Mouse (Mus musculus) midbrain, embryonic 14.5 days (tissue): Measurements from ENCODE around the gene Cysrt1. TPM values are rescaled to one million over a fixed set of nuclear protein-coding genes. Genes with fewer than 3 reads are reported as not detected.

Source experiments
- ATAC-seq: fragments of 200-750 bp; cut with Nextera tagmentation; 2 replicates; pipeline ENCODE4 v1.8.0; 2017; ENCODE audit warnings: moderate number of reproducible peaks, moderate library complexity; ENCODE audit not compliant: low FRiP score, low TSS enrichment
- DNase-seq: peaks from one replicate; pipeline ENCODE4 v3.0.0-alpha.2; 2015
- H3K27ac ChIP-seq: fragments of 300-500 bp; sonication (generic); replicated peaks from 2 replicates; pipeline ENCODE4 v1.5.1; 2014; ENCODE audit warnings: mild to moderate bottlenecking, low read depth, low read length, moderate library complexity
- H3K27me3 ChIP-seq: fragments of 300-500 bp; sonication (generic); 2 replicates; pipeline ENCODE4 v1.6.1; 2014; ENCODE audit warnings: low read length, control low read depth, mixed read lengths; ENCODE audit not compliant: control insufficient read depth, insufficient read depth
- H3K36me3 ChIP-seq: fragments of 300-500 bp; sonication (generic); 2 replicates; pipeline ENCODE4 v1.6.1; 2014; ENCODE audit warnings: low read length, control low read depth; ENCODE audit not compliant: control insufficient read depth, insufficient read depth
- H3K4me1 ChIP-seq: fragments of 300-500 bp; sonication (generic); 2 replicates; pipeline ENCODE4 v1.6.1; 2014; ENCODE audit warnings: mild to moderate bottlenecking, antibody characterized with exemption, low read length, control low read depth; ENCODE audit not compliant: control insufficient read depth, insufficient read depth
- H3K4me2 ChIP-seq: fragments of 300-500 bp; sonication (generic); 2 replicates; pipeline ENCODE4 v1.6.1; 2014; ENCODE audit warnings: mild to moderate bottlenecking, low read length, moderate library complexity
- H3K4me3 ChIP-seq: fragments of 300-500 bp; sonication (generic); replicated peaks from 2 replicates; pipeline ENCODE4 v1.5.1; 2014; ENCODE audit warnings: low read depth, low read length
- H3K9ac ChIP-seq: fragments of 300-500 bp; sonication (generic); replicated peaks from 2 replicates; pipeline ENCODE4 v1.6.1; 2014; ENCODE audit warnings: mild to moderate bottlenecking, low read length, moderate library complexity
- H3K9me3 ChIP-seq: fragments of 300-500 bp; sonication (generic); 2 replicates; pipeline ENCODE4 v1.6.1; 2016; ENCODE audit warnings: low read length, control low read depth, mixed read lengths; ENCODE audit not compliant: control insufficient read depth
- WGBS: fragments of 180-500 bp; shearing (Covaris S2); extraction: QIAGEN DNeasy Blood & Tissue Kit; methylation state at CpG from one replicate; pipeline ENCODE4 v1.1.7; 2014; 5-methylcytosine and 5-hydroxymethylcytosine counted together
- polyA plus RNA-seq: library from polyadenylated mRNA; unstranded; fragments of >200 nt; fragmentation: Nextera tagmentation; extraction: Ambion mirVana; gene quantifications from 2 replicates; pipeline ENCODE4 v1.2.1, GENCODE M21; 2014

Gene Cysrt1
- polyA plus RNA-seq, 1 experiment from 2014 or later: not detected

DNA sequence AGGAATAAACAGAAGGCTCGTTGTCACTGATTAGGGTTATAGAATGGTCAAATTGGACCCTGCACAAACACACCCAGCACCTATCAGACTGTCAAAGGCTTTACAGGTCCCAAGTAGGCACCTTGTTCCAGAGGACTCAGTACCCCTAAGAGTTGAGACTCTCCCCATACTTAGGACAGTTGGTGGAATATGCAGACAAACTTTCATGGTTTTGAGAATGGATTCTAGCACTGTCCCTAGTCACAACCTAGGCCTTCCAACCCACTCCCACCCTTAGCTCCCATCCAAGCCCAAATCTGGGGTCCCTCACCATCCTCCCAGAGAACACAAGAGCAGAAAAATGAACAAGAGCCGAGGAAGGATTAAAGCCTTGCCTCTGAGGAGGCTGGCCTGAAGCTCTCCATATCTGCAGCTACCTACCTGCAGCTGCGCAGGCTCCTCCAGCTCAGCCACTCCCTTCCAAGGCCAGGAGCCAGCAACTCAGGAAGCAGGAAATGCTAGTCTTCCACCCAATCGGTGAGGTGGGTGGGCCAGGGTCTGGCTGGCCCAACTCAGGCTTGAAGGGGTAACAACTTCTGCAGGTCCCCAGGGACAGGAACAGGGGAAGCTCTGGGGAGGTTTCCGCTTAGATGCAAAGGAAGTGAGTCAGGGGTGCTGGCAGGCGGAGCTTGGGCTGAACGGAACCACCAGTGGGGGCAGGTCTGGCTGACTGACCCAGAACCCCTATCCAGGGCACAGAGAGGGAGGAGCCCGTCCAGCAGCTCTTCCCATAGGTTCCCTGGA, 45.9 kb downstream of the Cysrt1 start, which contains the start of gene Tor4a:
Tor4a (minus strand) TSS at position 715 of the 783 bp plus-strand sequence.
- 15% methylated on average over 8 of the region's 8 CpGs for WGBS
- H3K9me3 ChIP-seq: no peaks in the 10 kb centered on the region
- ATAC-seq (no peak), DNase-seq (no peak)
- H3K36me3 ChIP-seq: peaks cover 33% of the 10 kb centered on the region
- no peaks in the 10 kb centered on the region for H3K4me1 ChIP-seq
- H3K4me2 ChIP-seq: 0 out of 2 replicates have a peak within 1 kb of the TSS, but pooled peaks have one; percentile 4
- H3K27ac ChIP-seq: no peak within 1 kb of the TSS
- peaks cover 20% of the 10 kb centered on the region for H3K27me3 ChIP-seq
- 0 out of 2 replicates have a peak within 1 kb of the TSS, but pooled peaks have one; percentile 5 for H3K4me3 ChIP-seq
- no peak within 1 kb of the TSS for H3K9ac ChIP-seq

DNA sequence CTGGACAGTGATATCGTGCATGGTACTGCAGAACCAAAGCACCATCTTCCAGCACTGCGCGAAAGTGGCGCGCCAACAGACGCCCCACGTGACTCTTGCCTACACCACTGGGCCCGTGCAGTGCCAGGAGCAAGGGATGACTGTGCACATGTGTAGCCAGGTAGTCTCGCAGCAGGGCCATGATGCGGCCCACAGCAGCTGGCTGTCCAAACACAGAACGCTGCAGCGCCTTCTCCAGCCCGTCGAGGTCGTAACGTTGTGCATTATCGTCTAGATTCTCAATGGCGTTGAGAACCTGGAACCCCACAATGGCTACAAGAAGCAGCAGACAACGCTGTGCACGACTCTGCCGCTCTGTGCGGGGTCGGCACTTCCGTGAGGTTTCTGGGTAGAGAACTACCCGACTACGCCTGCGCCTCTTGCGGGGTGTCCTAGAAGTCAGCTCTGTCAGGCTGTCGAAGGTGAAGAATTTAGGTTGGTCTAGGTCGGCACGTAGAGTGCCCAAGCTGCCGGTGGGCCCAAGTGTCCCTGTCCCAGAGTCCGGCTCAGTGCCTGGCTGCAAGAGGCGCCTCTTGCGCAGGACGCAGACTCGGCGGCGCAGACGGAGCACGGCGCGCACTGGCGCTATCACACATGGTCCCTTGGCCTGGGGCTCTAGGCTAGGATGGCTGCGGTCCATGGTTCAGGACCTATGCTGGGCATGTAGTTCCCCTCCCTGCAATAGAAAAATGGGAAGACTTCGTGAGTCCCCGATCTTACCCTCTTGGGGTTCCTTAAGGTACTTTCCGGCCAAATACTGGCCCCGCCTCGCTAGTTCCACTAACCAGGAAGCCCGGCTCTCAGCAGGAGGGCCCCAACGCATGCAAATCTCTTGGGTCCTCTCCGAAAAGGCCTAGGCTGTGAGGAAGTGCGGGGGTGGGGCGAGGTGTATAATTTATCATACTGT, 46.8 kb downstream of the Cysrt1 start:
- H3K9ac ChIP-seq: no peak overlapping the region
- H3K27me3 ChIP-seq: peaks cover 20% of the 10 kb centered on the region
- 20% methylated on average over 55 of the region's 55 CpGs for WGBS
- no peaks in the 10 kb centered on the region for H3K4me1 ChIP-seq
- H3K9me3 ChIP-seq: no peaks in the 10 kb centered on the region
- H3K27ac ChIP-seq: no peak overlapping the region
- H3K4me3 ChIP-seq: 0 out of 2 replicates have a peak overlapping the region, but pooled peaks have one; percentile 5
- ATAC-seq: no peak
- H3K4me2 ChIP-seq: 0 out of 2 replicates have a peak overlapping the region, but pooled peaks have one; percentile 4
- peaks cover 24% of the 10 kb centered on the region for H3K36me3 ChIP-seq
- no peak for DNase-seq

DNA sequence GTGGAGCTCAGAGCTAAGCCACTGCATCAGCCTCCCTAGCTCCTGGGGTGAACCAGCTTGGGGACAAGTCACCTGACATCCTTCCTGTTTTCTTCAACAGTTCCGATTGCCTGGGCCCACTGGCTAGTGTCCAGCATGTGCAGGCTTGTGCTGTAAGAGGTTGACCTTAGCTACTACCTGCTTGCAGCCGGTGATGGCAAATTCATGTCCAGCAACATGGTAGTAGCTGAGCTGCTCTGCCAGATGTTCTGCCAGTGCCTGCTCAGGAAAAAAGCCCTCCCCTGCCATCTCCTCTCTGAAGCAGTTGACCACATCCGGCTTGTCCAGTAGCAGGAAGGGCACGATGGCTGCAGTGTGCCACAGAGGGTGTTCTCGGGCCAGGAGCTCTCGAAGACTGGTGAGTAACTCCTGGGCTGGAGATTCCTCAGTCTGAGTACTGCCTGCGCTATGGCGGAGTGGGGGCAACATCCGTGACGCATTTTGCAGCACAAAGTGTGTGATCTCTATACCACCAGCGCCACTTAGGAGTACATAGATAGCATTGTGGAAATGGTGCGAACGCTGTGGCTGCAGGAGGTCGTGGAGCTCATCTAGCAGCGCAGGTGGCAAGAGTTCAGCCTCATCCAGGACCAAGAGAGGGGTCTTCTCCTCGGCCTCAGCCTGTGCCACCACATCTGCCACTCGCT, 47.6 kb downstream of the Cysrt1 start:
- peaks cover 16% of the 10 kb centered on the region for H3K36me3 ChIP-seq
- H3K9me3 ChIP-seq: no peaks in the 10 kb centered on the region
- ATAC-seq (no peak), DNase-seq (no peak)
- 86% methylated on average over 17 of the region's 17 CpGs for WGBS
- H3K4me3 ChIP-seq: no peak overlapping the region
- H3K9ac ChIP-seq: no peak overlapping the region
- peaks cover 20% of the 10 kb centered on the region for H3K27me3 ChIP-seq
- no peak overlapping the region for H3K4me2 ChIP-seq
- H3K4me1 ChIP-seq: no peaks in the 10 kb centered on the region
- no peak overlapping the region for H3K27ac ChIP-seq

DNA sequence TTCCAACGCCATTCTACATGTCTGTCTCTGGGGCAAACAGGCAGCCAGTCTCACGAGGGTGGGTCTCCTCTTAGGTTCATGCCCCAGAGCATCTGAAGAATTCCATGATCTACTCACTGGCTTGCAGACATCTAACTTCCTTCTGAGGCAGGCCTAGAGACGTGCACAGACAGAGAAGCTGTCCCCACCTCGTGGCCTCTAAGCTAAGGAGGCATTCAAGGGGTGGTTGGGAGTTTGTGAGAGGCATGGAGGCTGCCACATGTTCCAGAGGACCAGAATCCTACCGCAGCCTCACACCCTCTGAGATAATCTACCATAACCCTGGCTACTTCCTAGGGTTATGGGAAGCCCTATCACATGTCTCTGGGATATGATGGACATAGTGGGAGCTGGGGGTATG, 48.2 kb downstream of the Cysrt1 start:
- ATAC-seq: no peak

DNA sequence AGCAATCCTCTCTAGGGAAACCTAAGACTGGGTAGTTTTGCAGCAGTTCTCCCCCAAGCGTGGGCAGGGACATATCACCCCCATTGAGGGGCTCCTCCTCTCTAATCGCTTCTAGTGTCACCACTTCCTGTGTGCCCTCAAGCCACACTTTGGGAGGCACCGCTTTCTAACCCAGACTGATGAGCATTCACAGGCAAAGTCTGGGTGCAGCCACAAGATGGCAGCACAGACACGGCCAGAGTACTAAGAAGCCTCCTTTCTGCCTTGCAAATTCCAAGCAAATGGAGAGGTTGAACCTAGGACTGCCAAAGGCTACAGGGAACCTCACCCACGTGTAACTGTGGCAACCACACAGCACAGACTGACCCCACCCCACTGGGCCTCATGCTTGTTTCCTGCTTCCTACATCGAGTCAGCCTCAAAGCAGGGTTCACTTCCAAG, 48.9 kb downstream of the Cysrt1 start:
- Histone ChIP-seq H3K9ac (no peak overlapping the region), H3K4me2 (no peak overlapping the region)
- under 1% methylated on average over 6 of the region's 6 CpGs for WGBS

More for the DNA sequence above, 48.2 kb downstream of the Cysrt1 start:
- H3K9me3 ChIP-seq: no peaks in the 10 kb centered on the region
- no peak overlapping the region for H3K9ac ChIP-seq
- H3K4me3 ChIP-seq: no peak overlapping the region
- H3K27me3 ChIP-seq: peaks cover 20% of the 10 kb centered on the region
- H3K4me1 ChIP-seq: no peaks in the 10 kb centered on the region
- H3K4me2 ChIP-seq: no peak overlapping the region
- H3K27ac ChIP-seq: no peak overlapping the region
- no peak for DNase-seq
- whole genome bisulfite sequencing: 76% methylated on average over 5 of the region's 5 CpGs
- peaks cover 11% of the 10 kb centered on the region for H3K36me3 ChIP-seq

More for the DNA sequence above, 48.9 kb downstream of the Cysrt1 start:
- Histone ChIP-seq H3K27me3 (peaks cover 20% of the 10 kb centered on the region), H3K4me3 (no peak overlapping the region), H3K36me3 (peaks cover 4% of the 10 kb centered on the region), H3K9me3 (no peaks in the 10 kb centered on the region), H3K27ac (no peak overlapping the region), H3K4me1 (no peaks in the 10 kb centered on the region)
- DNase-seq: peak; percentile 90
- ATAC-seq: peak; percentile 81

Other genes with a start within 250 kb of the Cysrt1 start
- gene Nsmf, start 188.1 kb downstream of the Cysrt1 start, polyA plus RNA-seq: 99.3 and 125 TPM in 2 replicates
- not detected in 2 replicates for gene Entpd8, start 162.1 kb downstream of the Cysrt1 start, polyA plus RNA-seq
- gene Noxa1, start 147.3 kb downstream of the Cysrt1 start, polyA plus RNA-seq: not detected in 2 replicates
- 13.0 and 20.8 TPM in 2 replicates for gene Nrarp, start 61.7 kb downstream of the Cysrt1 start, polyA plus RNA-seq
- 0.66 and 1.1 TPM in 2 replicates for gene Tor4a, start 45.6 kb downstream of the Cysrt1 start, polyA plus RNA-seq
- 82.6 and 98.7 TPM in 2 replicates for gene Nelfb, start 31.0 kb downstream of the Cysrt1 start, polyA plus RNA-seq
- gene Stpg3, start 27.8 kb downstream of the Cysrt1 start, polyA plus RNA-seq: 0.16 TPM in 1 of 2 replicates, not detected in the other
- not detected in 2 replicates for gene Fam166a, start 23.7 kb downstream of the Cysrt1 start, polyA plus RNA-seq
- gene Tubb4b, start 17.8 kb downstream of the Cysrt1 start, polyA plus RNA-seq: 319 and 339 TPM in 2 replicates
- not detected in 2 replicates for gene Slc34a3, start 8.1 kb downstream of the Cysrt1 start, polyA plus RNA-seq
- not detected in 2 replicates for gene Rnf224, start 5.7 kb downstream of the Cysrt1 start, polyA plus RNA-seq
- gene Rnf208, start 197 bp downstream of the Cysrt1 start, polyA plus RNA-seq: 138 and 147 TPM in 2 replicates
- gene AL732309.1, start 4.4 kb upstream of the Cysrt1 start, polyA plus RNA-seq: 3.7 and 5.1 TPM in 2 replicates
- 11.3 and 12.9 TPM in 2 replicates for gene Tmem203, start 13.0 kb upstream of the Cysrt1 start, polyA plus RNA-seq
- gene Tprn, start 20.2 kb upstream of the Cysrt1 start, polyA plus RNA-seq: 13.1 and 13.3 TPM in 2 replicates
- gene Ssna1, start 30.0 kb upstream of the Cysrt1 start, polyA plus RNA-seq: 196 TPM in 2 replicates
- gene Anapc2, start 30.0 kb upstream of the Cysrt1 start, polyA plus RNA-seq: 112 and 117 TPM in 2 replicates
- not detected in 2 replicates for gene Tmem210, start 45.7 kb upstream of the Cysrt1 start, polyA plus RNA-seq
- gene Lrrc26, start 47.5 kb upstream of the Cysrt1 start, polyA plus RNA-seq: 0.30 TPM in 1 of 2 replicates, not detected in the other
- gene Grin1, start 76.7 kb upstream of the Cysrt1 start, polyA plus RNA-seq: 40.5 and 41.3 TPM in 2 replicates
- 71.2 and 78.7 TPM in 2 replicates for gene Man1b1, start 89.9 kb upstream of the Cysrt1 start, polyA plus RNA-seq
- gene Dpp7, start 113.9 kb upstream of the Cysrt1 start, polyA plus RNA-seq: 19.2 and 19.8 TPM in 2 replicates
- 2.6 and 5.3 TPM in 2 replicates for gene Uap1l1, start 123.2 kb upstream of the Cysrt1 start, polyA plus RNA-seq
- 13.0 and 15.4 TPM in 2 replicates for gene Sapcd2, start 129.9 kb upstream of the Cysrt1 start, polyA plus RNA-seq
- gene Entpd2, start 153.4 kb upstream of the Cysrt1 start, polyA plus RNA-seq: 2.0 and 2.1 TPM in 2 replicates
- gene Npdc1, start 156.9 kb upstream of the Cysrt1 start, polyA plus RNA-seq: 374 and 422 TPM in 2 replicates
- gene Fut7, start 180.8 kb upstream of the Cysrt1 start, polyA plus RNA-seq: 0.17 and 0.26 TPM in 2 replicates
- 16.9 and 17.7 TPM in 2 replicates for gene Abca2, start 186.3 kb upstream of the Cysrt1 start, polyA plus RNA-seq
- 1.7 and 1.9 TPM in 2 replicates for gene Clic3, start 214.4 kb upstream of the Cysrt1 start, polyA plus RNA-seq
- gene Paxx, start 218.6 kb upstream of the Cysrt1 start, polyA plus RNA-seq: 95.4 and 126 TPM in 2 replicates
- gene Ptgds, start 227.6 kb upstream of the Cysrt1 start, polyA plus RNA-seq: 3.7 and 71.9 TPM in 2 replicates